Mouse (Mus musculus): Measurements from ENCODE around the gene Hmcn1.

- TF ChIP-seq USF1 (IDR thresholded peaks at IDR 0.05; ENCODE audit: low read depth) (no peak), POLR2A (IDR thresholded peaks at IDR 0.05; ENCODE audit: insufficient read length, low read depth) (no peak), MAX (IDR thresholded peaks at IDR 0.05; ENCODE audit: low read depth) (no peak), TCF3 (IDR thresholded peaks at IDR 0.05; ENCODE audit: insufficient read length, low read depth) (no peak), REST (IDR thresholded peaks at IDR 0.05; ENCODE audit: insufficient read depth, insufficient read length) (no peak), E2F4 (IDR thresholded peaks at IDR 0.05; ENCODE audit: insufficient read depth) (no peak), POLR2AphosphoS2 (IDR thresholded peaks at IDR 0.05; ENCODE audit: insufficient read length, low read depth) (no peak), MYOG (IDR thresholded peaks at IDR 0.05; ENCODE audit: control insufficient read depth in 1 of 3, insufficient read depth in 1 of 3, insufficient read length in 2 of 3, low read depth in 2 of 3) (no peak), CEBPB (IDR thresholded peaks at IDR 0.05; ENCODE audit: insufficient read depth, poor library complexity, severe bottlenecking) (no peak), SRF (IDR thresholded peaks at IDR 0.05; ENCODE audit: control insufficient read depth, insufficient read length, low read depth) (no peak), MYOD1 (IDR thresholded peaks at IDR 0.05; ENCODE audit: control insufficient read depth in 1 of 3, insufficient read length in 2 of 3, low read depth in 2 of 3) (no peak), TCF12 (IDR thresholded peaks at IDR 0.05; ENCODE audit: insufficient read depth, poor library complexity, severe bottlenecking) (no peak)
Measured at GRCm38 (mm10) chr1:150776741-150777140, 216.5 kb downstream of the Hmcn1 start.

Measured in myocyte (in vitro differentiated cells).